Mouse (Mus musculus) adrenal gland (tissue): ENCODE results near the gene Rpl11.
"Not testable (repeated sequence)": the region's sequence is repeated elsewhere in the genome, so short reads cannot be mapped to it uniquely, and the experiment has no call there.

Source experiments
- intact Hi-C: fragments of 180-260 bp; cut with DNase I; formaldehyde crosslinking; loops from one replicate; pipeline ENCODE4 v1.15.1; 2025
- long read RNA-seq, 2 experiments: library from polyadenylated mRNA; unstranded; transcript quantifications; one replicate each; pipeline ENCODE4 v2.0.0; 2020; ENCODE audit warnings: borderline replicate concordance in 1 of 2; ENCODE audit not compliant: insufficient replicate concordance in 1 of 2

Gene Rpl11
- long read RNA-seq, experiment 1, transcript Rpl11-201 (6 exons, 833 nt), result major isoform, 756 of 800 reads
- long read RNA-seq, experiment 1, transcript Rpl11-202 (5 exons, 807 nt), result minor isoform, 8 of 800 reads
- long read RNA-seq, experiment 1, partial matches to known transcripts, result 7 of 800 reads
- long read RNA-seq, experiment 1, other reads (novel, unspliced or antisense), result 27 of 800 reads
- long read RNA-seq, experiment 2, transcript Rpl11-201 (6 exons, 833 nt), result major isoform, 711 of 733 reads
- long read RNA-seq, experiment 2, partial matches to known transcripts, result 3 of 733 reads
- long read RNA-seq, experiment 2, other reads (novel, unspliced or antisense), result 15 of 733 reads

DNA sequence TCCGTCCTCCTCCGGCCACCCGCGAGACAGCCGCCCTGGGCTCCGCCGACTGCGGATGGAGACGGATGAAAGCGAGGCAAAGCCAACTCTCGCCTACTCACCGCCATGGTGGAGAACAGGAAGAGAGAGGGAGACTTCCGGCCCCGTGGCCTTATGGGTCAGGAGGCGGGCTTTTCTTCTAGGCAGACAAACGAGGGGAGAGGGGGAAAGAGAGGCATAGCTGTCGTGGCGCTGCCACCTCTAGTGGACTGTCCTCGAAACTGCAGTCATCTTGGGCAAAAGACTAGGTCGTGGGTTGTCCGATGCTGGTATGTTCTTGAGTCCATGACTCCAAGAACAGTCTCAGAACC is at the start of gene Rpl11:
Gene Rpl11 (minus strand): TSS at position 182 of the 350 bp plus-strand sequence.
- intact Hi-C loops, result loop anchor here (2.0 to 10.0 kb wide), 3 partner anchors 32 to 552 kb away; partner anchors contain the start of genes Eloa, Kdm1a and Lypla2

DNA sequence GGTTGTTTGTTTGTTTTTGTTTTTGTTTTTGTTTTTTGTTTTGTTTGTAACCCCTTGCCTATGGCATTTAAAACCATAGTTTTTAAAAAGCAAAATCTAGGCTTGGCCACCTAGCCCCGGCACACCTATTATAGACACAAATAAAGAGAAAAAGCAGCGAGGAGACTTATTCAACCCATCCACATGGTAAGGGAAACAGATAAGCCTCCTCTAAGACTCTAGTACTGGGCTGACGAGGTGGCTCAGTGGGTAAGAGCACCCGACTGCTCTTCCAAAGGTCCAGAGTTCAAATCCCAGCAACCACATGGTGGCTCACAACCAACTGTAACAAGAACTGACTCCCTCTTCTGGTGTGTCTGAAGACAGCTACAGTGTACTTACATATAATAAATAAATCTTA is 48.5 kb upstream of the Rpl11 start:
- intact Hi-C loops, result not testable (repeated sequence)

DNA sequence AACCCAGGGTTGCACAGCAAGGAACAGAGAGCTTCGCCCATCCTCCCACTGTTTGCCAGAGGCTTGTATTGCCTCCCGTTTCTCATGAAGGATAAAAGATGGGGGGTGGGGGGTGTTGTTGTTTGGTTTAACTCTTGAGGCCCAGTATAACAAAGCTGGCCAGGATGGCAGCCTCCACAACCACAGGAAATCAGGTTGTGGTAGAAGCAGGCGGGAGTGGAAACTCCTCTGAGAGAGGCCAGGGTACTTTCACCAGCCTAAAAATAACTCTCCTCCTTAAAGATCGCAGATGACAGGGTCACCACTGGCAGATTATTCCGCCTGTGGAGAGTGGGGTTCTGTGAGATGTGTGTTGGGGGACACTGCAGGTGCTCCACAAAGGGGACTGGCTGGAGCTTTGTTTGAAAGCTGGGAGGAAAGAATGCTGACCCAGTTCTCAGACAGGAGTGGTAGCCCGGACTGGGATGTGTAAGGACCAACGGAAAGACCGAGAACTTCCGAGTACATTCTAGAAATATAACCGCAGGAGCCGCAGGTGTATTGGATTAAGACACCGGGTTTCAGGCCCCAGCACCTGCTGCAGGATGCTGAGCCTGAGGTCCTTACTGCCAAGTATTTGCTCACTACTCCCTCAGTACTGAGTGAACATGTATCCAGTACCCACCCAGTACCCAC is 47.3 kb upstream of the Rpl11 start:
- intact Hi-C loops, result no loop called here

DNA sequence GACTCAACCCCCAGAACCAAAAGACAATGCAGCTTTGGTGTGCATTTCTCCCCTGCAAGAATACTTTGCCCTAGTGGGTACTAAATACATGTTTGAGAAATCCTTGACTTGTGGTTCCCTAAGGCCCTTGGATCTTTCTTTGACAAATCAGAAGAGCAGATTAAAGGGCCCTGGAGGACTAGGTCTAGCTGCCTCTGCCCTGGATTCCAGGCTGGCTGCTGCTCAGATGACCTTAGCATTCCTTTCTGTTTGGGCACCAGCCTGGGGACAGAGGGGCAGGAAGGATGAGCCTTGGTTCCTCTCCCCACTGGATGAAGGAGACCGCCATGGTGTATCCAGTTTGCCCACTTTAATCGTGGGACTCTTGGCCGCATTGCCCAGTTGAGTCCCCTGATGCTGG is 45.2 kb upstream of the Rpl11 start:
- intact Hi-C loops, result no loop called here

DNA sequence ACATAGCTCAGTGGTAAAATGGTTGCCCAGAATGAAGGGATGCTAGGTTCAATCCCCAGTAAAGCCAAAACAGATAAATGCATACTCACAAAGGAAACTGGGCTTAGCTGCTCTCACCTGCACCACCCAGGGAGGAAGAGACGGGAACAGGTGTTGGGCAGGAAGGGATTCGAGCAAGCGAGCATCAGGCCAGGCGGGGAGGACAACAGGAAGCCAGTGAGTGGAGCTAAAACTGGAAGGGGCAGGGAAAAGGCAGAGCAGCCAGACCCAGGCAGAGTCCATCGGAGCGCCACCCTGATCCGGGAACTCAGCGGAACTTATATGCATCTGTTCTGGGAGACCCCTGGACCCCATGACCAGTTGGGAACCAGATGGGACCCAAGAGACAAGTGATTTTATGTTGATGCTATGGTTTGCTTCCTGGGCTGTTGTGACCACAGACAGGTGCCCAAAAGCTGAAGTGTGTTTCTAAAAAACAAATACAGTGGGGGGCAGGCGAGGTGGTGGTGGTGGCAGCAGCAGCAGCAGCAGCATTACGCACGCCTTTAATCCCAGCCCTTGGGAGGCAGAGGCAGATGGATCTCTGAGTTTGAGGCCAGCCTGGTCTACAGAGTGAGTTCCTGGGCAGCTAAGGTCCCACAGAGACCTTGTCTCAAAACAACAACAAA is 43.4 kb upstream of the Rpl11 start:
- intact Hi-C loops, result no loop called here

DNA sequence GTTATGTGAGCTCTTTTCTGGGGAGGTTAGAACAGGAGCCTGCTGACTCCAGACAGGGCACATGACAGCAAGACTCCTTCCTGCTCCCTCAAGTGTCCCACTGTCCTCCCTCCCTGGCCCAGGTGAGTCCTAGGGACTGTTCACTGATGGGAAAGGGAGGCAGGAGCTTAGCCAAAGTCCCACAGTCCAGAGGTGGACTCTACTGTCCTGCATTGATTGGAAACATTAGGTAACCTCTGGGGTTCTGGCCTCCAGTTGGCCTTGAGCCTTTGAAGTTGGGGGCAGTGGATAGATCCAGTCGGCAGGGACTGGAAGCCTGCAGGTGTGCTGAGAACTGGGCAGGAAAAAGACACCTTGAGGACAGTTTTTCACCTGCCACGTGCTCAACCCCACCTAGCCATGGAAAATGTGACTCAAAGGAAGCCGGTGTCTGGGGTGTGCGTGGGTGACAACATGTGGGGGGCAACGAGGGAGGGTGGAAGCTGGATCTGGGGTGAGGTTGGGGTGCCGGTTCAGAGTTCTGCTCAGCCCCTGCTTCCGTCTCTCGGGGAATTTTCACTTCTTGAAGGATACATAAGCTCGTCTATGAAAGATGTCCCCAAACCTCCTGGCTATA is 42.4 kb upstream of the Rpl11 start:
- intact Hi-C loops, result no loop called here

DNA sequence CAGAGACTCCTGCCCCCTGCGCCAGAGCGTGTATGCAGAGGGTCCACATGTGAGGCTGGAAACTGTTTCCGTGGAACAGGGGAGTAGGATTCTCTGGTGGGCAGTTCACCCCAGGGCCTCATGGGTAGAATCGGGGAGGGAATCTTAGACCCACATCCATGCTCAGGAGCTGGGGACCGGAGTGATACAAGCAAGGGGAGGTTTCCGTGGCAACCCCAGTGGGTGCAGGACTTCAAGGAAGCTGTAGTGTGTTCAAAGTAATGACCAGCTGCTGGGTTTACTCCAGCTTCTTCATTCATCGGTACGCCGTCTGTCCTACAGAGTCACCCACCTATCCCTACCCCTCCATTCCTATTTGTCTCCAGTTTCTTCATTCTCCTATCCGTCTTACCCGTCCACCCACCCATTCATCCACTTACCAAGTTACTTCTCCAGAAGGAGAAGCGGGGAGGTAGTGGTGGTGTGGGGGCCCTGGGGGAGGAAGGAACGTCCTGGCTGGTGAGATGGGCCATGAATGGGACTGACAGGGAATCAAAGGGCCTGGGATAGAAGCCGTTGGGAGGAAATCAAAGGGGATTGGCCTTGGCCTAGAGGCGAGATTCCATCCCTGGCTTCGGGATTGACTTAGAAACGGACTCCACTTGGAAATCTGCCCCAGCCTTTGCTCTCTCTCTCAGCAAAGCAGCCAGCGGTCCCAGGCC is 41.4 kb upstream of the Rpl11 start:
- intact Hi-C loops, result no loop called here

DNA sequence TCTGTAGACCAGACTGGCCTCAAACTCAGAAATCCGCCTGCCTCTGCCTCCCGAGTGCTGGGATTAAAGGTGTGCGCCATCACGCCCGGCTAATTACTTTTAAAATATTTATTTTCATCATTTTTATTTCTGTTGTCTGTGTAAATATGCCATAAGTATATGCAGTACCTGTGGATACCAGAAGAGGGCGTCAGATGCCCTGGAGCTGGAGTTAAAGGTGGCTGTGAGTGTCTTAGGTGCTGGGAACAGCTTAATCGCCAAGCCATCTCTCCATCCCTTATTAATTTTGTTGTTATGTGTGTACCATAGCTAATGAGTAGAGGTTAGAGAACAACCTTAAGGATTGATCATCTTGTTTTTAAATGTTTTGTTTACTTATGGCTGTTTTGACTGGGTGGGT is 39.3 kb upstream of the Rpl11 start:
- intact Hi-C loops, result no loop called here

DNA sequence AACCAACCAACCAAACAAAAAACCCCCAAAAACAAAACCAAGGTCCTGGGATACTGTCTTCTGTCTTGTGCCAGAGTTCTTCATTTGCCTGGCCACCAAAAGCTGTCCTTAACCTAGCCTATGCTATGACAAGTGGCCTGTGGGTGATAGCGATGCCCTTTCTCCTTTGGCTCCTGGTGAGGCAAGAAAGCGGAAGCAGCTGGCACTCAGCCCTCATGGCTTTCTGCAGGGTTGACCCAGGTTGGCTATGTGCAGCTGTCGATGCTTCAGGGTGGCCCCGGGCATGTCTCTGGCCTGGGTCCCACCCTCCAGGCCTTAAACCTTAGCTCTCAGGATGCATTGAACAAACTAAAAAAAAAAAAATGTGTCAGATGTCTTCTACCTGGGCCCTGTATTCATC is 38.1 kb upstream of the Rpl11 start:
- intact Hi-C loops, result no loop called here

DNA sequence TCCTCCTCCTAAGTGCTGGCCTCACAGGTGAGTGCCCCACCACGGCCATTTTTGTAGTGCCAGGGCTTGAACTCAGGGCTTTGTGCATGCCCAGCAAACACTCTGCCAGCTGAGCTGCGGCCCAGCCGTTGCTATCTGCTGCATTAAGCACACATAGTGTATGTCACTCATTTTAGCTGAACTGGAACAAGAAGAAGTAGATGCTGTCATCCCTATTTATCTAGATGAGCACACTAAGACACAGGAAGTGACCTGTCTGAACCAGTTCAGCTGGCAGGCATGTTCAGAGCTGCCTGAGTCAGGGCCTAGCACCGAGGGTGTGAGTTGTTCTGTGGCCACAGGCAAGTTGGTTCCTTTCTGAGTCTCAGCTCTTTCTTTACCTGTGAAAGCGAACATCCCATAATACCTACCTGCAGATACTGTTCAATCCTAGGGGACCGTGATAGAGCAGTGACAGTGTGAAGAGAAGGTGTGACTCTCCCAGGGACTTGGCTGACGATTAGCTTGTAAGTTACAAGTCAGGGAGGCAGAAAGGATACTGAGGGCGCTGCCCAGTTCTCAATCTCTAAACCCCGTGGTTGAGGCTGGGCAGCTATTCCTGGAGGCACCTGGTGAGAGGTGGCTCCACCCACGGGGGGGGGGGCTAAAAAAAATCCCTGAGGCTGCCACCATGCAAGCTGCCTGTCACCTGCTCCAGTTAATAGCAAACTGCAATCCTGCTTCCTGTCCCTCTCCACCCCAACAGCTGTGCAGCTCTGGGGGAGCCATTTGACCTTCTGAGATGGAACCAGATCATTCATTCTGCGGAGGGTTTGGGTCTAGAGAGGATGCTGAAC is 36.7 kb upstream of the Rpl11 start:
- intact Hi-C loops, result no loop called here

DNA sequence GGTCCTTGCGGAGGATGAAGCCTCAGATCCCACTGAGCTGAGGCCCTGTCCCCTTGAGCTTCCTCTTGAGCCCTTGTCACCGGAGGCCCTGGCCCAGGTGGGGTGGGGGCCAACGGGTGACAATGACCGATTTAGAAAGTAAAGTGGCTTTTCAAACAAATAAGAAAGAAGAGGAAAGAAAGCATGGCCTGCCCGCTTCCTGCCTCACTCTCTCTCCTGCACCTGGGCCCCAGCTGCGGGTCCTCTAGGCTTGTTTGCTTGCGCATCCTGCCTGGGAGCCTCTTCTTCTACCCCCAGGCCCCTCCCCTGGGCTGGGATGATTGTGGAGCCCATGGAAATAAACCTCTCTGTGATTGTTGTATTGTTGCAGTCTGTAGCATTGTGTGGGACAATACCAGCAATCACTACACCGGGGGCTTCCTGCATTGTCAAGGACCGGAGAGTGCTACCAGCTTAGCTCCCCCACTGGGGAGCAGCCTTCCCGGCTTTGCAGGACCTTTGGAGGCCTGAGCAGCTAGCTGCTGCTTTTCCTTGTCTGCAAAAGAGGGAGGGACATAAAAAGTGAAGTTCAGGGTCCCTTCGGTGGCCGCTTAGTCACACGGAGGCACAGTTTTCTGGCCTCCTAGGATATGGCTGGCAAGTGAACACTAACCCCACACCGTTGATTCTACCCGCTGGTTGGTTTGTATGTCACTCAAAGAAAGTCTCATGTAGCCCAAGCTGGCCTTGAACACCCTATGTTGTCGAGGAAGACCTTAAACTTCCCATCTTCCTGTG is 35.9 kb upstream of the Rpl11 start:
- intact Hi-C loops, result no loop called here

DNA sequence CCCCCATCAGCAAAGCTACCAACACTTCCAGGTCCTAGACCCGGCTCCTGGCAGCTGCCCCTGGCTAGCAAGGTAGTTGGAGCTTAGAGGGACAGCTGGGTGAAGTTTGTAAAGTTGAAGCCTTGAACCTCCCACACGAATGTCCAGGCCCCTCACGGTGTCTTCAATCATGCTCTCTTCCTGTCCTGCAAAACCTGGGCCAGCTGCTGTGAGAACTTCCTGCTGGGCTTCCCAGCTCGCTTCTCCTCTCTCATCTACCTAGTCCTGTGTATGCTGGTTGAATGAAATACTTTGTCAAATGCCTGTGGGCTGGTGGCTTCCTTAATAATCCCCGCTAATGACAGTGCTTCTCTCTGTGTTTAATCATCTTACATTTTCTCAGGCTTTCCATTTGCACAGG is 35.1 kb upstream of the Rpl11 start:
- intact Hi-C loops, result no loop called here

DNA sequence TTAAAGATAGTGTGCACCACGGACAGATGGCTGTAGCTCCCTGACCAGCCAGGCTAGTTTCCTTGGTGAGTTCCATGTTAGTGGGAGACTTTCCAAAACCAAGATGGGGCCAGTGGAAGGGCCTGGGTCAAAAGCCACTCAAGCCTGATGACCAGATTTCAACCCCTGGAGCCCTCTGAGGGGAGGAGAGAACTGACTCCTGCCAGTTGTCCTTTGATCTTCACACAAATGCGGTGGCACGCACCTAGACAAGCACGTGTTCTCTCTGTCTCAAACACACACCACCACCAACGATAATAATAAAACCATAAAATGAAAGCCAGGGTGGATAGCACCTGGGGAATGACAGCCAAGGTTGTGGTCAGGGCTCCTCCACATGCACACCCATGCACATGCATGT is 34.0 kb upstream of the Rpl11 start:
- intact Hi-C loops, result no loop called here

DNA sequence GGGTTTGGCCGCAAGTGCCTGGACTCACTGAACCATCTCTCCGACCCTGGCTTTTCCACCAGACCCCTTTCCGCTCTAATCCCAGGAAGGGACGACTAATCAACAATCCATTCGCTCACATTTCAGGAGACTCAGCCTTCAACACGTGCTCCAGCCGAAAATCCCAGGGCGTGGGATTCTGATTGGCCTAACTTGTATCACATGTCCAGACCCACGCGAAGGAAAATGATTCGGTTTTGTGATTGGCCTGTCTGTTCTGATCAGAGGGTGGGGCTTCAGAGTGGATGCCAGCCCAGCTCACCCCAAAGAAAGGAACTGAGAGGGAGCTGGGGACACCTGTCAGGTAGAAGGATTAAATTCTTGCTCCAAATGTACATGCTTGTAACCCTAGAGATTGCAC is 31.6 kb upstream of the Rpl11 start:
- intact Hi-C loops, result no loop called here

DNA sequence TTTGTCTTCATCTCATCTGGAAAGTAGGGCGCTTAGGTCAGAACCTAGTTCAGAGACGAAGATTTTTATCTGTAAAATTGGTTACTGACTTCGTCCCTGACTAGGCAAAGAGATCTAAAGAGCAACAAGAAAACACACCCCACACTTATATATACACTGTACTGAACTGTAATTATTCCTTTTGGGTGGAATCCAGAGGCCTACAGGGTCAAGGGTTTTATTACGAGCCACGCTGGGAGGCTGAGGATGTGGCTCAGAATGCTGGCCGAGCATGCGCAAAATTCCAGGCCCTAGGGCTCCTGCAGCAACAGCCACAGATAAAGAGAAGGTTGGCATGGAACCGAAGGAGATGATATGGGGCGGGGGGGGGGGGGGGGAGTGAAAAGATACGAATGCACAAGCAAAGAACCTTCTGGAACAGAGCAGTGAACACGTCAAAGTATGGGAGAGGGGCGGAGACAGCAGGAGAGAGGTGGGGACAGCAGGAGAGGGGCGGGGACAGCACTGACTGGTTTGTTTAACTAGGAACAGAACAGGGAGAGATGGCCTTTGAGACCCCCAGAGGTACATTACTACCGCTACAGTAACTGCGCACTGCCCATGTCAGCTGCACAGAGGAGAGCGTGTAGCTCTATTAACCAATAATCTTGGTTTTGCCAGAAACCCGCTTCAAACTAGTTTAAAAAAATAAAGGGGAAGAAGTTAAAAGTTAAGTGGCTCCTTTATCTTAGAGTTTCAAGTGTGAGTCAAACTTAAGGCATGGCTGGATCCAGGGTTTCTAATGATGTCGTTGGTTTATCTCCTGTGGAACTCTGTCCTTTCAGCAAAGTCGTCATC is 30.3 kb upstream of the Rpl11 start:
- intact Hi-C loops, result no loop called here

DNA sequence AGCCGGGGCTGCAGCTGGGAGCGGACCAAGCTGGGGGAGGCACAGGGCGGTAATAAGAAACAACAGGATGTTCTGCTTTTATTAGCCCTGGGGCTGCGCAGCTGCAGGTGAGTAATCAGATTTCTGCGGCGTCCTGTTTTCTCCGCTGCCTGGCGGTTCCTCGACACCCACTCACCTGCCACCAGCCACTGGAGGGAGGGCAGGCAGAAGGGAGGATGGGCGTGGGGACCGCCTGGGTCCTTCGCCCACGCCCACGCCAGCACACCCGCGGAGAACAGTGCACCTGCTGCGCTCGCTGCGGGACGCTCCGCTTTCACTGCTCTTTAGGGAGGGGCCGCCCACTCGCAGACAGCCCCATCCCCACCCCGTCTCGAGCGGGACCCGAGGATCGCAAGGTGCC is 28.5 kb upstream of the Rpl11 start:
- intact Hi-C loops, result no loop called here

DNA sequence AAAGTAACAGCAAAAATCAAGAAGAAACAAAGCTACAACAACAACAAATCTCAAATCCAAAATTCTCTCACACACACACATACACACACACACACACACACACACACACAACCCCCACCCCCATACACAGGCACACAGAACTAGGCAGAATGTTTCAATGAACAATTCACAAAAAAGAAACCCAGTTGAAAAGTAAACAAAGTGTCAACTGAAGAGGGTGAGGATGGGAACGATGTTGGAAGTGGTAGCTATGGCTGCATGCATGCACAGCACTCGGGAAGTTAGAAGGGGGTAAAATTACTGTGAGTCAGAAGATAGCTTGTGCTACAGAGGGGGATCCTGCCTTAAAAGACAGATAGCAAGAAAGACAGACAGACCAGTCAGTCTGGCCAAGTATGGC is 25.4 kb upstream of the Rpl11 start:
- intact Hi-C loops, result no loop called here

DNA sequence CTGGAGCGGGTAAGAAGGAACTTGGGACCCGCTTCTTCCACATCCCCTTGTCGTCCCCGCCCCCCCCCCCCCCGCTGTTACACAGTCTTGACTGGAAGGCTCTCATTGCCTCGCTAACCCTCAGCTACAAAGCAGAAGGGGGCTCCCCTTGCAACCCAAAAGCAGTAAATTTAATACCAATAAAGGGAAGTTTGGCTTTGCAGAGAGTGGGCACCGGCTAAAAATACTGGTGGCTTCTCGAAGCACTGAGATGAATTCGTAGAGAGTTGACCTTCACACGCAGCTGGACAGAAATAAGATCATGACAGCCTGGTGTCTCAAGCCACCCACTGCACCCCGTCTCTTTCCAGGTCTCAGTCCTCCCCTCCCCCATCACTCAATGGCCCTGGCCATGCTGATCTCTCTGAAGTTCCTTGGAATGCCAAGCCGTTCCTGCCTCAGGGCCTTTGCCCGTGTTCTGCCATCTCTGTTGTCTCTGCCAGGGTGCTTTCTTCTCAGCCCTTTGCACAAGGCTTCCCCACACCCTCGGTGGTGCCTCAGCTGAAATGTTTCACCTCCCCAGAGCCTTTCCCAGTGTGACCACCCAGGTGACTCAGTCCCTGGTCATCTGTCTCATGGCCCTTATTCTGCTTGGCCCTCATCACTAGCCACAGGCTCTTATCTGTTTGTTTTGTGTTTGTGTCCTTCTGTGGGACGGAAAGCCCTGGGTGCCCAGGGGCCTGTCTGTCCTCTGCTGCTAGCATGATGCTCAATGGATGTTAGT is 23.7 kb upstream of the Rpl11 start:
- intact Hi-C loops, result no loop called here
